Mouse (Mus musculus): ENCODE measurements at regions not wholly inside any gene's neighbourhood (a gene's known extent, or its start where the extent isn't known, plus 50 kb on each side); places are given as distances from the start of the nearest gene placed in this dataset.
A peak's percentile ranks its signal among the peaks of the same experiment; 100 is the strongest.
"Not testable (repeated sequence)": the region's sequence is repeated elsewhere in the genome, so short reads cannot be mapped to it uniquely, and the experiment has no call there.

GRCm38 (mm10) chr1:88752332-88752731, 50.3 kb upstream of the Arl4c start:
- no peak for DNase-seq (ENCODE audit: low read depth, low spot score)

DNA sequence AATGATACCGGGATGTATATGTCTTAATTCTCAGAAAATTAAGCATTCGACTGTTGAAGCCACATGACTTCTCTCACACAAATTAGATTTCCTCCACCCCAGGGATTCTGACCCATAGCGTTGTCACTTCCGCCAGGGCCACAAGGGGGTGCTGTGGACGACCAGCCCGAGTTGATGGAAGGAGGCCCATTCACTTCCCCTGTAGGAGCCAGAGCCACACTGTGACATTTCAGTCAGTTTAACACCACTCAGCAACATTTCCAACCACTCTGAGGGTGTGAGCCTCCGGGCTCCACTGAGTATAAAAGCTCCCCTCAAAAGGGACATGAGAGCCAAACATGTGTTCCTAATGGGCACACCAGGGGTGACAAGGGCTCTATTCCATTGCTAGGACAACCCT, 54.6 kb upstream of the Arl4c start:
- DNase-seq (ENCODE audit: low read depth, low spot score) = no peak

GRCm38 (mm10) chr1:88757162-88757561, 55.1 kb upstream of the Arl4c start:
- peak; percentile 74 for DNase-seq (ENCODE audit: low read depth, low spot score)

DNA sequence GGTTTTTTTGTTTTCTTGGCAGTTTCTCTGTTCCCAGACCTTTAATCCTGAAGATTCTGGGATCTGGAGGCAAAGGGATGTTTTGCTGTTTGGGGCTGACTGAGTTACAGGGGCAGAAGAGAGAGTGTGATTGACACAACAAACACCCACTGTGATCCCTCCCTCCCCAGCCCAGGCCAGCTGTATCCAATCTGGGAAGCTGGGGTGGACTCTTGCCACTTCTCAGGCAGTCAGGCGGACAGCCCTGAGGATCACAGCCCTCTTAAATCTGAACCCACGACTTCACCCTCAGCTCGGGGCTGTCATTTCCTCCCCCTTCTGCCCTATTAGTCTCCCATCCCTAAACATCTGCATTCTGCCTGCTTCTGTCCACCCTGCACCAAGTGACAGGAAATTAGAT, 55.7 kb upstream of the Arl4c start:
- no peak for DNase-seq (ENCODE audit: low read depth, low spot score)

DNA sequence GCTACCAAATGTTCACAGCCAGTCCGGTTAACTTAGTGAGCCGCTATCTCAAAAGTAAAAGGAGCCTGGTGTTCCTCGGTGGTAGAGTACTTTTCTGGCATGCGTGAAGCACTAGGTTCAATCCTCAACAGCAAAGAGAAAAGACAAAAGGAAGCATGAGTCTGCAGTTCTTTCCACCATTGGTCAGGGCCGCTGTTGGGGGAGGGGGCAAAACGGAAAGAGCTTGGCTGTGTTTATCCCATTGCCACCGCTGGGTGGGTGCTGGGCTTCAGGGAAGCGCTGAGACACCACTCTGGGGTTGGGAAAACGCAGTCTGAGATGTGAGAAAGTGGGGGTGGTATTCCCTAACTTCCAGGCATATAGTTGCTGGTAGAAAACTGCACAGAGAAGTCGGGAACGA, 58.6 kb upstream of the Arl4c start:
- DNase-seq (ENCODE audit: low read depth, low spot score) = no peak

- DNase-seq (ENCODE audit: low read depth, low spot score) = no peak
These were observed 59.1 kb upstream of the Arl4c start for GRCm38 (mm10) chr1:88761121-88761520.

DNA sequence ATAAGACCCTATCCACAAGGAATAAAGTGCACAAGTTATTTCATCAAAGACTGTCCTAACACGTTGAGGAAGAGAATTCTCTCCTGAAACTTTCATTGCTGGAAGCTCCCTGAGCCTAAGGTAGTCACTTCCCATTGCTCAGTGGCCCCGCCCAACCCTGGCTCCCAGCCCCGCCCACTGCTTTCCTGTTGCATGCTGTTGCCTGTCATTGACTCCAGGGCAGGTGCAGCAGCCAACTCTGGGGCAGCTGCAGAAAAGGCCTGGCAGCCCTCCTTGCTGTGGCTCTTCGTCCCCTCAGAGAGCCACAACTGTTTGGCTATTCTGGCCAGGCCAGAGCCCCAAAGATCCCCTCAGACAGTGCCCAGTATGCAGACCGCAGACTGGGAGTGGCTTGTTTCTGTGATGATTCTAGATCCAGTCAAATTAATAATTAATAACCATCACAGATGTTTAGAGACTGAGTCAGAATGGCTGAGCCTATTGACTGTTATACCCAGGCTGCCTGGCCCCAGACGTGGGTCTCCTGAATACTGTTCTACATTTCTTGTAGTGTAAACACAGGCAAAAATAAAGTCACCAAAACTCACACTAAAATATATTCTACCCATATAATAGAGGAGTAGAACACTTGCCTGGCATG, 61.8 kb upstream of the Arl4c start:
- DNase-seq (ENCODE audit: low read depth, low spot score) = no peak

DNA sequence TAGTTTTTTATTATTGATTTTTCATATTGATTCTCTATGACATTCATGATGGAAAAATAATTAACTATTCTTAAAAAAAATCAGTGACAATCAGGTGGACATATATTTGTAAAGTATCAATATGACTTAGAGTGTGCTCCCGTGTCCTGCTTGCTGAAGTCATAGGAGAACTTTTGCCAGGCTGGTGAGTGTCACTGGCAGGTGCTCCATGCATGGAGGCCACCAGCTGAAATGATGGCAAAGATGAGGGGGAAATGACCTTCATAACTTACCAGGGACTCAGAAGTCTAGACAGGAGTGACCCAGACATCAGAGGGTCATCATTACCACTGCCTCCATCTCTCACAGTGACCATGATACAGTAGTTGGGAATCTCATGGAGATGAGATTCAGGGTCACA, 62.5 kb upstream of the Arl4c start:
- no peak for DNase-seq (ENCODE audit: low read depth, low spot score)

GRCm38 (mm10) chr1:88777009-88777408, 75.0 kb upstream of the Arl4c start:
- DNase-seq (ENCODE audit: low read depth, low spot score) = no peak

GRCm38 (mm10) chr1:88780262-88780661, 78.2 kb upstream of the Arl4c start:
- DNase-seq (ENCODE audit: low read depth, low spot score) = no peak

DNA sequence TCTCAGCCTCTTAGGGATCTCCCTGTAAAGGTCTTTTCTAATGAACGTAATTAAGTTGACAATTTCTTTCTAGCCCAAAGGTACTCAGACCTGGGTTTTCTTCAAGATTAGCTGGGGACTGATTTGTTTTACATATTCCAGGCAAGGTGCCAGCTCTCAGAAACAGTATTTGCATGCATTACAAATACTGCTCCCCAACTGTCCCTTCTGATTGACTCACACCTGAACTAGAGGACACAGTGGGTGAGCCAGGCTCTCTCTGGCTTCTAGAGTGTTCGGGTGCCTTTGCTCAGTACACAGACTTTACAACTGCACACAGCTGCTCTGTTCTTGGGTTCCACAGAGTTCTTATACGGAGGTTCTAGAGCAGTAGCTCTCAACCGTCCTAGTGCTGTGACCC, 81.1 kb upstream of the Arl4c start:
- DNase-seq (ENCODE audit: low read depth, low spot score) = no peak

GRCm38 (mm10) chr1:88784866-88785620, 83.0 kb upstream of the Arl4c start:
- no peak for DNase-seq (ENCODE audit: low read depth, low spot score)

DNA sequence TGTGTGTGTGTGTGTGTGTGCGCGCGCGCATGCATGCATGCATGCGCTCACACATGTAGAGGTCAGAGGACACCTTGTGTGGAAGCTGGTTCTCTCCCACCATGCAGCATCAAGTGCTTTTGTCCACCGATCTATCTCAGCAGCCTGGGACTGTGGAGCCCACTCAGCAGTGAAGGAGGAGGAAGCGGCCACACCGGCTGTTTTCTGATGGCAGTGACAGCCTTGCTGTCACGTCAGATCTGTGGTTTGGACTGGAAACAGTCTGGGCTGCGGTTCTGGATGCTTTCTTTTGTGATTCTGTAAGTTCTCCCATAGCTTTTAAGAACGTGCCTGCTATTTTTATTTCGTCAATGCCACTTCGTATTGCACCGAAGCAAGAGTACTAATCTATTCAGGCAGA, 84.0 kb upstream of the Arl4c start:
- no peak for DNase-seq (ENCODE audit: low read depth, low spot score)

- no peak for DNase-seq (ENCODE audit: low read depth, low spot score)
These were observed 88.7 kb upstream of the Arl4c start for GRCm38 (mm10) chr1:88790674-88791073.

- peak; percentile 79 for DNase-seq (ENCODE audit: low read depth, low spot score)
These were observed 92.9 kb upstream of the Arl4c start for GRCm38 (mm10) chr1:88794926-88795325.

- DNase-seq (ENCODE audit: low read depth, low spot score) = no peak
These were observed 96.5 kb upstream of the Arl4c start for GRCm38 (mm10) chr1:88798473-88798872.

DNA sequence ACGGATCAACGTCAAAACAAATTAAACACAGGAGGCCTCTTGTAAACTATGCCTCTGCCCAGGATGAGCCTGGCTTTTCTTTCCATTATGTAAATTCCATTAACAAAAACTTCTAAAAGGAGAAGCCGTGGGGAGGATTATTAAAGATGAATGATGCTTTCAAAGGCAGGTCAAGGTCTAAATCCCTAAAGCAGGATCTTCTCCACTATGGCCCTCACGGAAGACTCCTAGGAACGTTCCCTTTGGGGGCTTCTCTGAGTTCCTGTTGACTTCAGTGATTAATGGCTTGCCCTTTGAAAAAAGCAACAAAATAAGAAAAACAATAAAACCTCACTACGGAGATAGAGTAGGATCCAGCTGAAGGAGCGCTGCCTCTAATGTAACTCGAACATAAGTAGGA, 96.9 kb upstream of the Arl4c start:
- no peak for DNase-seq (ENCODE audit: low read depth, low spot score)

GRCm38 (mm10) chr1:88799343-88799742, 97.3 kb upstream of the Arl4c start:
- DNase-seq (ENCODE audit: low read depth, low spot score) = no peak

GRCm38 (mm10) chr1:88799789-88800188, 97.8 kb upstream of the Arl4c start:
- DNase-seq (ENCODE audit: low read depth, low spot score) = no peak

- DNase-seq (ENCODE audit: low read depth, low spot score) = no peak
These were observed 98.4 kb upstream of the Arl4c start for GRCm38 (mm10) chr1:88800411-88800810.

- DNase-seq (ENCODE audit: low read depth, low spot score) = not testable (repeated sequence)
These were observed 99.1 kb upstream of the Arl4c start for GRCm38 (mm10) chr1:88801151-88801550.

DNA sequence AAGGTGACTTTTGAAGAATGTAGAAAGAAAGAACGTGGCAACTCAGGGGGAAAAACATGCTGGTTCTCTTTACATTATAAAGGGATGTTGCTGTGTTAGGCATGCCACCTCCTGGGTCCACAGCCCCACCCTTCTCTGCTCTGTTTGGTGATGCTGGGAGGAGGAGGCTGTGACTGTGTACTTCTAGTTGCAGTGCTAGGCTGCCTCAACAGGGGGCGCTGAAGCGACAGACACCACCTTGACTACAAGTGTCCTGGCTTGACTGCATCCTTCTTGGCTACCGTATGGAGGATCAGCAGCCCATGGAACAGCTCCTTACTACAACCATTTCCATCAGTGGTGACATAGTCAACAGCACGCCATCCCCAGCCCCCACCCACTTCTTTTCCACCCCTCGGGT, 104.9 kb upstream of the Arl4c start:
- no peak for DNase-seq (ENCODE audit: low read depth, low spot score)

GRCm38 (mm10) chr1:88807901-88808300, 105.9 kb upstream of the Arl4c start:
- no peak for DNase-seq (ENCODE audit: low read depth, low spot score)

All from telencephalon, adult 2 months (tissue).